Mouse (Mus musculus) retina, postnatal 1 day (tissue): ENCODE results near the gene Cd300lg.
A peak's percentile ranks its signal among the peaks of the same experiment; 100 is the strongest.

Experiments
- DNase-seq: peaks from one replicate; pipeline ENCODE4 v3.0.0-alpha.2; 2012

Cd300lg gene

GRCm38 (mm10) chr11:102102485-102103258, 61.4 kb downstream of the Cd300lg start:
- DNase-seq, result peak; percentile 75
